Mouse (Mus musculus): ENCODE measurements around the gene Nhlrc3. TPM values are rescaled to one million over a fixed set of nuclear protein-coding genes. Genes with fewer than 3 reads are reported as not detected.
A peak's percentile ranks its signal among the peaks of the same experiment; 100 is the strongest.

Gene Nhlrc3
- polyA plus RNA-seq, 1 experiment = 1.6 TPM

DNA sequence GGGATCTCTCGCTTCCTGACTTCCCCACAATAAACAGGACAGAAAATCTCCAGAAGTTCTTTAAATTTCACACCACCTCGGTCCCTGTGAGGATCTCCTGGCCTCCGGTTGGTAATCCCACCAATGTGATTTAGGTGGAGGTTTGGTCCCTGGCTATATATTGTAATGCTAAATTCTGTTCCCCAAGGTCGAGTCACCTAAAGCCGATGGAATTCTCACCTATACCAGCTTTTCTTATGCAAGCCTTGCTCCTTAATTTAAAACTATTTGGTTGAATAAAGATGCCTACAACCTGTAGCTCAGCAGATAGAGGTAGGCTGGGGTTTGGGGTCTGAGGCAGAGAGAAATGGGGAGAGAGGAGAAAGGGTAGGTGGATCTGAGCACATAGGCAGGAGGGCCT, 5.4 kb downstream of the Nhlrc3 start:
- H3K36me3 ChIP-seq (replicated peaks; ENCODE audit: low read length) = peaks cover 89% of the 10 kb centered on the region
- no peak overlapping the region for H3K4me3 ChIP-seq (replicated peaks)
- no peaks in the 10 kb centered on the region for H3K9me3 ChIP-seq
- H3K27me3 ChIP-seq (replicated peaks) = no peaks in the 10 kb centered on the region
- TF ChIP-seq FLI1 (IDR thresholded peaks at IDR 0.05; ENCODE audit: low read length) (no peak), GATA1 (IDR thresholded peaks at IDR 0.05; ENCODE audit: borderline replicate concordance, low read length) (no peak)
- peaks cover 25% of the 10 kb centered on the region for H3K4me1 ChIP-seq

DNA sequence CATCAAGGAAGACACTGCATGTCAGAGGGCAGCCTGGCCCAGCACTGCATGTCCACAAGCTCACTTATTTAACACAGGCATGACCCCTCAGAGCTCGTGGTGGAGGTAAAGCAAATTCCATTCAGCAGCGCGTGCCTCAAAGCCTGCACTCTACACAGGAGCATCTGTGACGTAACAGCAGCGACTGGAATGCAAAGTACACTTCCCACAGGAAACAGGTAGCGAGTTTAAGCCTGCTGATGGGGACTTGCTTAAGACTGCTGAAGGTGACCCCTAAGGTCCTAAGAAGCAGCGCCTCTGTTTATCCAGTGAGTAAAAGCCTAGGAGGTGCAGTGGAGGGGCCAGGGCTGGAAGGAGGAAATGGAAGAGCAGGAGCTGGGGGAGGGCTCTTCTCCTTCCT, 8.1 kb downstream of the Nhlrc3 start:
- Histone ChIP-seq H3K36me3 (replicated peaks; ENCODE audit: low read length) (peaks cover 100% of the 10 kb centered on the region), H3K4me3 (replicated peaks) (no peak overlapping the region), H3K27me3 (replicated peaks) (no peaks in the 10 kb centered on the region), H3K9me3 (no peaks in the 10 kb centered on the region), H3K4me1 (peaks cover 15% of the 10 kb centered on the region)
- TF ChIP-seq GATA1 (IDR thresholded peaks at IDR 0.05; ENCODE audit: borderline replicate concordance, low read length) = no peak
- no peak for TF ChIP-seq FLI1 (IDR thresholded peaks at IDR 0.05; ENCODE audit: low read length)

DNA sequence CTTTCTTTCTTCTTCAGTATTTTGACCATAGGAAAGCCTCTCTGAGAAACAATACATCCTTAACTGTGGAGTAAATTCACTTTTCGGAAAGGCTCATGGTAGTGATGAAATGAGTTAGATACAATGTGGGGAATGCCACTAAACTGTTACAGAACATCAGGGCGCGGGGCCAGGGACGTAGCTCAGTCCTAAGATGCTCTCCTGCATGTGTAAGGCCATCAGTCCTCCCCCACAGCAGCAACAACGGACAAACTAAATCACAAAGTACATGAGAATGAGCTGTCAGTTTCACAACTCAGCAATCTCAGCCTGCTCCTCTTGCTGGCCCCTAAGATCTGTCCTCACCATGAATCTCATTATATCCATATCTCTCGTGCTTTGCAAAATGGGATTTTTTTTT, 8.6 kb downstream of the Nhlrc3 start:
- no peak overlapping the region for H3K4me3 ChIP-seq (replicated peaks)
- H3K4me1 ChIP-seq = peaks cover 15% of the 10 kb centered on the region
- H3K9me3 ChIP-seq = no peaks in the 10 kb centered on the region
- no peaks in the 10 kb centered on the region for H3K27me3 ChIP-seq (replicated peaks)
- H3K36me3 ChIP-seq (replicated peaks; ENCODE audit: low read length) = peaks cover 100% of the 10 kb centered on the region
- no peak for TF ChIP-seq FLI1 (IDR thresholded peaks at IDR 0.05; ENCODE audit: low read length)
- no peak for TF ChIP-seq GATA1 (IDR thresholded peaks at IDR 0.05; ENCODE audit: borderline replicate concordance, low read length)

DNA sequence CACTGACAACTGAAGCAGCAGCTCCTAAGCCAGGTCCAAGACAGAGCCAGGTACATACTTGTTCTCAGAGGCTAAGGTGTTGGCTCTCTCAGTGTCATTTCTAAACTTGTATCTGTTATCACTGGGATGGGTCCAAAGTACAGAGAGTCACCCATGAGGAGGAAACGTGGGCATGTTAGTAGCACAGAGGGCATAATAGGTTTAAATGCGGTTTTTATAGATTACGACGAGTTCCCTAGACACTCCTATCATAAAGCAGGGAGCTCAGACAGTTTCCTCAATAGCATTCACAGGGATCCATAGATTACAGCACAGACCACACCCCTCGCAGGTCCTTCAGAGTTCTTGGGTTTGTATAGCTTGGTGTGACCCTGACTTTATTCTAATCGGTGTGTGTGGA, 9.1 kb downstream of the Nhlrc3 start:
- no peaks in the 10 kb centered on the region for H3K9me3 ChIP-seq
- H3K36me3 ChIP-seq (replicated peaks; ENCODE audit: low read length) = peaks cover 100% of the 10 kb centered on the region
- TF ChIP-seq FLI1 (IDR thresholded peaks at IDR 0.05; ENCODE audit: low read length) (no peak), GATA1 (IDR thresholded peaks at IDR 0.05; ENCODE audit: borderline replicate concordance, low read length) (no peak)
- H3K27me3 ChIP-seq (replicated peaks) = no peaks in the 10 kb centered on the region
- no peak overlapping the region for H3K4me3 ChIP-seq (replicated peaks)
- H3K4me1 ChIP-seq = peaks cover 15% of the 10 kb centered on the region

DNA sequence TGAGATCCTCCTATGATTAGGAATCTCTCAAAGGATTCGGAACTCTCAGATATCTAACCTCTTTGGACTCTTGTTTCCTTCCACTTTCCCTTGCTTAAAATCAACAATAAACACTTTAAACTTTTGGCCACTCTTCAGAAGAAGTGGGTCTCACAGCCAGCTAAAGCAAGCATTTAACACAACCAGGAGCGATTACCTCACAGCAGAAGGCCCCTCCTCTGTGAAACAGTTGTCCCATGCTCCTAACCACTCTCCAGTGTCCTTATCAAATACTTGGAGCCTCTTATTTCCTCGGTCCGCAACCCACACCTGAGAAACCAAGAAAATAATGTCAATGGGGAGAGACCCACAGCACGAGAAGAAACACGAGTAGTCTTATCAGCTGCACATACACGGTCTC, 9.8 kb downstream of the Nhlrc3 start:
- Histone ChIP-seq H3K4me1 (peaks cover 15% of the 10 kb centered on the region), H3K27me3 (replicated peaks) (no peaks in the 10 kb centered on the region), H3K9me3 (no peaks in the 10 kb centered on the region), H3K36me3 (replicated peaks; ENCODE audit: low read length) (peaks cover 98% of the 10 kb centered on the region), H3K4me3 (replicated peaks) (no peak overlapping the region)
- no peak for TF ChIP-seq GATA1 (IDR thresholded peaks at IDR 0.05; ENCODE audit: borderline replicate concordance, low read length)
- no peak for TF ChIP-seq FLI1 (IDR thresholded peaks at IDR 0.05; ENCODE audit: low read length)

DNA sequence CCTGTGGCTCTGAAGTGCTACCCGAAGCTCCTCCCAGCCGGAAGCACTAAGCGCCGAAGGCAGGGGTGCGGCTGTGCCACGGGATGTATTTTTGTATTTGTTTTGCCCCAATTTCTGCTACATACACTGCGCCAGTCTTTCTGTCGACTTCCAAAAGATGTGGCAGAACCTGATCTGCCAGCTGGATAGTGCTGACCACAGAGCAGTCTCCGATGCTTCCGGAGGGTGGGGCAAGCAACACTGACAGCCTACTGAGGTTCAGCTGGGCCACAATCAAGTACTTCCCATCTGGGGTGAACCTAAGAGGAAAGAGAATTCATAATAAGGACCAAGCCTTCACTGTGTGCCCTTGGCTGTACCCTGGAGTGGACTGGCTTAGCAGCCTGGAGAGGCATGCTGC, 10.8 kb downstream of the Nhlrc3 start:
- Histone ChIP-seq H3K27me3 (replicated peaks) (no peaks in the 10 kb centered on the region), H3K4me3 (replicated peaks) (no peak overlapping the region), H3K9me3 (no peaks in the 10 kb centered on the region), H3K36me3 (replicated peaks; ENCODE audit: low read length) (peaks cover 95% of the 10 kb centered on the region), H3K4me1 (peaks cover 15% of the 10 kb centered on the region)
- TF ChIP-seq FLI1 (IDR thresholded peaks at IDR 0.05; ENCODE audit: low read length) (no peak), GATA1 (IDR thresholded peaks at IDR 0.05; ENCODE audit: borderline replicate concordance, low read length) (no peak)

DNA sequence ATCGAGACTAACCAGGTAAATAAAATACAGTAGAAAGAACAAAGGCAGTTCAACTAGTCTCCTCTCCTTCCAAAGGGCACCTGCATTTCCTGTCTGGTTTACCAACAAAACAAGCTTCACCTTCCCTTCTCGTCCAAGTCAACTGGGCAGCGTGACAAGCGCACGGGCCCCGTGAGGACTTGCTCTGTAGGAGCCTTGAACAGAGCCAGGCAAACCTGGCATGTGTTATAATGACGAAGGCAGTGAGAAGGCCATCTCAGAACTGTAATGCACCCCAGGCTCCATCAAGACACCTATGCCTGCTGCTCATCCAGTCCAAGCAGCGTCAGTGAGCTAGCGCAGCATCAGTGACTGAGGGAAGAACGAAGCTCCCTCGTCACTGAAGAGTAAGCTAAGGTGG, 12.5 kb downstream of the Nhlrc3 start:
- Histone ChIP-seq H3K36me3 (replicated peaks; ENCODE audit: low read length) (peaks cover 89% of the 10 kb centered on the region), H3K4me1 (peaks cover 15% of the 10 kb centered on the region), H3K27me3 (replicated peaks) (no peaks in the 10 kb centered on the region), H3K9me3 (no peaks in the 10 kb centered on the region), H3K4me3 (replicated peaks) (no peak overlapping the region)
- TF ChIP-seq GATA1 (IDR thresholded peaks at IDR 0.05; ENCODE audit: borderline replicate concordance, low read length) (no peak), FLI1 (IDR thresholded peaks at IDR 0.05; ENCODE audit: low read length) (no peak)

DNA sequence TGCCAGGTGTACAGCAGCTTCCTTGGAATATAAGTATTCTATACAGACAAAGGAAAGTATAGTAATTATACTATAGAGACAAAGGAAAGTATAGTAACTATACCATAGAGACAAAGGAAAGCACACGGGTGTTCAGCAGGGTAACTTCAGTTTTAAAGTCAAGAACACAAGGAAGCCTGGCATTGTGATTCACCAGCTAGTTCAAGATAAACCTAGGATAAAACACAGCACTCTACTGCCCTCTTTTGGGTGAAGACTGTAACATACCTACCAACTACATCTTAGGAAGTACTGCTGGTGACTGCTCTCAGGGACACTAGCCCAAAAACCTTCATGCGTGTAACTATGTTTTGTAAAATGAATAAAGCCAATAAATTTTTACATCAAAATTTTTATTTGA, 14.9 kb downstream of the Nhlrc3 start:
- H3K36me3 ChIP-seq (replicated peaks; ENCODE audit: low read length) = peaks cover 69% of the 10 kb centered on the region
- no peak overlapping the region for H3K4me3 ChIP-seq (replicated peaks)
- no peaks in the 10 kb centered on the region for H3K27me3 ChIP-seq (replicated peaks)
- peaks cover 18% of the 10 kb centered on the region for H3K4me1 ChIP-seq
- H3K9me3 ChIP-seq = no peaks in the 10 kb centered on the region
- no peak for TF ChIP-seq GATA1 (IDR thresholded peaks at IDR 0.05; ENCODE audit: borderline replicate concordance, low read length)

DNA sequence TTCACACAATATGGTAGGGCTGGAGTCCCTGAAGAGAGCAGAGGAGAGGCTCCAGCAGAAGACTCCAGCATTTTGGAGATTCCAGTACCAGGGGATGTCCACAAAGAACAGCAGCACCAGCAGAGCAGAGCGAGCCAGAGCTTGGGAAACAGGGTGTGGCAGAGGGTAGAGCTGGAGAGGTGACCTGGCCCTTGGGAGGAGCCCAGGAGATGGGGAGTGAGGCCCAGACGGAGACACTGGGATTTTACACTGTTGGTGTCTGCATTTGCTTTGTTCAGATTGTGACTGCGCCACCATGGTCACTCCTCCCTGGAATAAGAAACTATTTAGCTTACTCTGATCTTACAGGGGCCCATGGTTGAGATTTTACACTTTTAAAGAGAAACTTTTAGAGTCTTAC, 16.3 kb downstream of the Nhlrc3 start:
- Histone ChIP-seq H3K9me3 (no peaks in the 10 kb centered on the region), H3K4me3 (replicated peaks) (no peak overlapping the region), H3K27me3 (replicated peaks) (no peaks in the 10 kb centered on the region), H3K36me3 (replicated peaks; ENCODE audit: low read length) (peaks cover 55% of the 10 kb centered on the region), H3K4me1 (peaks cover 6% of the 10 kb centered on the region; the same call in 1 of the 2 replicates)
- TF ChIP-seq GATA1 (IDR thresholded peaks at IDR 0.05; ENCODE audit: borderline replicate concordance, low read length) (no peak), FLI1 (IDR thresholded peaks at IDR 0.05; ENCODE audit: low read length) (no peak)

DNA sequence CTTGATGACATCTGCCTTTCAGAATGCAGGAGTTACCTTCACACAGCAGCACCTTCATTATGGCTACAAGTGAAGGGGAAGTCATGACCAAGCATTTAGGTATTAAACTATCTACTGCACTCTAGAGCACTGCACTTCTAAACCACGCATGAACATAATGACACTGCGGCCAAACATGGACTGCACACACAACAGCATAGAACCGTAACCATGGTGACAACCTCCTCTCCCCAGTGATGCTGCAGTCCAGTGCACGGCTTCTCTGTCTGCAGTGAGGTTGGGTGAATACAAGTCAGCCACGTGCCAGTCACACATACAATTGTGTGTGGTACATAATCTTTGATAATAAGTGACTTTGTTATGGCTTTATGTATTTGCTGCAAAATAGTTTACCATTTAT, 17.6 kb downstream of the Nhlrc3 start:
- H3K4me3 ChIP-seq (replicated peaks) = peak overlapping the region; percentile 29
- TF ChIP-seq GATA1 (IDR thresholded peaks at IDR 0.05; ENCODE audit: borderline replicate concordance, low read length) (no peak), FLI1 (IDR thresholded peaks at IDR 0.05; ENCODE audit: low read length) (no peak)
- H3K36me3 ChIP-seq (replicated peaks; ENCODE audit: low read length) = peaks cover 43% of the 10 kb centered on the region
- no peaks in the 10 kb centered on the region for H3K27me3 ChIP-seq (replicated peaks)
- H3K4me1 ChIP-seq = 0 out of 2 replicates have a peak, but pooled peaks cover 3% of the 10 kb centered on the region
- no peaks in the 10 kb centered on the region for H3K9me3 ChIP-seq

DNA sequence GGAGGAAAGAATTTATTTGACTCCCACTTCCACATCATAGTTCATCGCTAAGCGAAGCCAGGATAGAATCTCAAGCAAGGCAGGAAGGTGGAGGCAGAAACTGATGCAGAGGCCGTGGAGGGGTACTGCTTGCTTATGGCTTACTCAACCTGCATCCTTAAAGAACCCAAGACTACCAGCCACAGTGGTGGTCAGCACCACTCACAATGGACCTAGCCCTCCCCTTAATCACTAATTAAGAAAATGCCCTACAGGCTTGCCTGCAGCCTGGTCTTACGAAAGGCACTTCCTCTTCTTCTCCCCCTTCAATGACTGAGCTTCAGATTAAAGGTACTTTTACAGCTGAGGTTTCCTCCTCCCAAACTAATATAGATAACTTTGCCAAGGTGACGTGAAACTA, 26.6 kb downstream of the Nhlrc3 start:
- Histone ChIP-seq H3K4me3 (replicated peaks) (peak overlapping the region; percentile 73), H3K27me3 (replicated peaks) (peaks cover 4% of the 10 kb centered on the region), H3K4me1 (no peaks in the 10 kb centered on the region), H3K36me3 (replicated peaks; ENCODE audit: low read length) (no peaks in the 10 kb centered on the region), H3K9me3 (peaks cover 13% of the 10 kb centered on the region)
- TF ChIP-seq FLI1 (IDR thresholded peaks at IDR 0.05; ENCODE audit: low read length) = no peak
- TF ChIP-seq GATA1 (IDR thresholded peaks at IDR 0.05; ENCODE audit: borderline replicate concordance, low read length) = no peak

All from megakaryocyte, embryonic 14.5 days (primary cell).